Mouse (Mus musculus): Measurements from ENCODE around the gene Samd4b. TPM values are rescaled to one million over a fixed set of nuclear protein-coding genes. Genes with fewer than 3 reads are reported as not detected.
"Not testable (repeated sequence)": the region's sequence is repeated elsewhere in the genome, so short reads cannot be mapped to it uniquely, and the experiment has no call there.

Samd4b gene
- total RNA-seq, 2 experiments from 2014 or later, result 74.9 to 78.9 TPM

- Histone ChIP-seq H3K4me3 (no peak overlapping the region), H3K27ac (no peak overlapping the region)
- intact Hi-C loops (cut with DNase I), result no loop called here
- TF ChIP-seq CTCF (IDR thresholded peaks at IDR 0.05), result no peak
- no peak for DNase-seq (ENCODE audit: extremely low spot score in 1 of 2, low spot score in 2 of 2)
These were observed 40.2 kb downstream of the Samd4b start for GRCm38 (mm10) chr7:28557708-28558107.

- DNase-seq (ENCODE audit: extremely low spot score in 1 of 2, low spot score in 2 of 2), result no peak
- intact Hi-C loops (cut with DNase I), result no loop called here
- no peak for TF ChIP-seq CTCF (IDR thresholded peaks at IDR 0.05)
These were observed 40.9 kb downstream of the Samd4b start for GRCm38 (mm10) chr7:28557069-28557468.

GRCm38 (mm10) chr7:28555939-28556535, 41.9 kb downstream of the Samd4b start:
- no peak overlapping the region for H3K4me3 ChIP-seq
- no peak for TF ChIP-seq CTCF (IDR thresholded peaks at IDR 0.05)
- DNase-seq (ENCODE audit: extremely low spot score in 1 of 2, low spot score in 2 of 2), result no peak
- no peak overlapping the region for H3K27ac ChIP-seq
- intact Hi-C loops (cut with DNase I), result no loop called here

More at GRCm38 (mm10) chr7:28557069-28557468, 40.9 kb downstream of the Samd4b start:
- H3K27ac ChIP-seq, result no peak overlapping the region
- no peak overlapping the region for H3K4me3 ChIP-seq

GRCm38 (mm10) chr7:28553076-28553475, 44.9 kb downstream of the Samd4b start:
- H3K27ac ChIP-seq, result no peak overlapping the region
- no peak for TF ChIP-seq CTCF (IDR thresholded peaks at IDR 0.05)
- no peak for DNase-seq (ENCODE audit: extremely low spot score in 1 of 2, low spot score in 2 of 2)
- intact Hi-C loops (cut with DNase I), result no loop called here
- no peak overlapping the region for H3K4me3 ChIP-seq

GRCm38 (mm10) chr7:28547628-28548027, 50.3 kb downstream of the Samd4b start:
- no peak for DNase-seq (ENCODE audit: extremely low spot score in 1 of 2, low spot score in 2 of 2)
- Histone ChIP-seq H3K4me3 (no peak overlapping the region), H3K27ac (no peak overlapping the region)
- TF ChIP-seq CTCF (IDR thresholded peaks at IDR 0.05), result no peak
- intact Hi-C loops (cut with DNase I), result no loop called here

GRCm38 (mm10) chr7:28547154-28547553, 50.8 kb downstream of the Samd4b start, which contains the start of gene Nccrp1:
Gene Nccrp1, minus strand, starts transcription at chr7:28547254.
- TF ChIP-seq CTCF (IDR thresholded peaks at IDR 0.05), result no peak

GRCm38 (mm10) chr7:28546649-28547048, 51.3 kb downstream of the Samd4b start:
- intact Hi-C loops (cut with DNase I), result no loop called here
- TF ChIP-seq CTCF (IDR thresholded peaks at IDR 0.05), result no peak; the same call in 1 of the 2 replicates
- Histone ChIP-seq H3K27ac (no peak overlapping the region), H3K4me3 (no peak overlapping the region)
- DNase-seq (ENCODE audit: extremely low spot score in 1 of 2, low spot score in 2 of 2), result no peak

More at GRCm38 (mm10) chr7:28547154-28547553, 50.8 kb downstream of the Samd4b start, which contains the start of gene Nccrp1:
- no peak within 1 kb of the TSS for H3K4me3 ChIP-seq
- no peak within 1 kb of the TSS for H3K27ac ChIP-seq
- intact Hi-C loops (cut with DNase I), result no loop called here
- no peak for DNase-seq (ENCODE audit: extremely low spot score in 1 of 2, low spot score in 2 of 2)

- intact Hi-C loops (cut with DNase I), result no loop called here
- H3K4me3 ChIP-seq, result no peak overlapping the region
- no peak overlapping the region for H3K27ac ChIP-seq
- no peak for DNase-seq (ENCODE audit: extremely low spot score in 1 of 2, low spot score in 2 of 2)
- TF ChIP-seq CTCF (IDR thresholded peaks at IDR 0.05), result no peak
These were observed 52.1 kb downstream of the Samd4b start for GRCm38 (mm10) chr7:28545891-28546210.

- no peak for DNase-seq (ENCODE audit: extremely low spot score in 1 of 2, low spot score in 2 of 2)
- H3K27ac ChIP-seq, result no peak overlapping the region
- no peak for TF ChIP-seq CTCF (IDR thresholded peaks at IDR 0.05)
- H3K4me3 ChIP-seq, result no peak overlapping the region
- intact Hi-C loops (cut with DNase I), result no loop called here
These were observed 52.7 kb downstream of the Samd4b start for GRCm38 (mm10) chr7:28545048-28545890.

GRCm38 (mm10) chr7:28544051-28544601, 53.8 kb downstream of the Samd4b start:
- H3K27ac ChIP-seq, result no peak overlapping the region
- DNase-seq (ENCODE audit: extremely low spot score in 1 of 2, low spot score in 2 of 2), result no peak
- H3K4me3 ChIP-seq, result no peak overlapping the region
- no peak for TF ChIP-seq CTCF (IDR thresholded peaks at IDR 0.05)
- intact Hi-C loops (cut with DNase I), result no loop called here

GRCm38 (mm10) chr7:28540526-28540925, 57.4 kb downstream of the Samd4b start, which contains the start of gene Sycn:
Gene Sycn, plus strand, starts transcription at chr7:28540885.
- intact Hi-C loops (cut with DNase I), result no loop called here

GRCm38 (mm10) chr7:28538886-28539285, 59.1 kb downstream of the Samd4b start:
- intact Hi-C loops (cut with DNase I); H3K4me3 ChIP-seq; DNase-seq (ENCODE audit: extremely low spot score in 1 of 2, low spot score in 2 of 2); H3K27ac ChIP-seq: not testable (repeated sequence)

More at GRCm38 (mm10) chr7:28540526-28540925, 57.4 kb downstream of the Samd4b start, which contains the start of gene Sycn:
- no peak for TF ChIP-seq CTCF (IDR thresholded peaks at IDR 0.05)
- DNase-seq (ENCODE audit: extremely low spot score in 1 of 2, low spot score in 2 of 2), result no peak
- H3K4me3 ChIP-seq, result no peak within 1 kb of the TSS
- H3K27ac ChIP-seq, result no peak within 1 kb of the TSS

All from left cerebral cortex, adult 2 months (tissue).